Mouse (Mus musculus) hindbrain, embryonic 10.5 days (tissue): ENCODE measurements around the gene Cd33. TPM values are rescaled to one million over a fixed set of nuclear protein-coding genes. Genes with fewer than 3 reads are reported as not detected.

Experiments
- DNase-seq: peaks from one replicate; pipeline ENCODE4 v3.0.0-alpha.2; 2017; ENCODE audit warnings: low spot score
- H3K27ac ChIP-seq: fragments of 300-500 bp; sonication (generic); 2 replicates; pipeline ENCODE4 v1.5.1; 2016; ENCODE audit warnings: mild to moderate bottlenecking, moderate library complexity
- H3K27me3 ChIP-seq: fragments of 300-500 bp; sonication (generic); 2 replicates; pipeline ENCODE4 v1.6.1; 2016; ENCODE audit warnings: mild to moderate bottlenecking; ENCODE audit not compliant: poor library complexity, insufficient read depth, severe bottlenecking
- H3K36me3 ChIP-seq: fragments of 300-500 bp; sonication (generic); 2 replicates; pipeline ENCODE4 v1.6.1; 2016; ENCODE audit warnings: mild to moderate bottlenecking, moderate library complexity
- H3K4me1 ChIP-seq: fragments of 300-500 bp; sonication (generic); replicated peaks from 2 replicates; pipeline ENCODE4 v1.6.1; 2016; ENCODE audit warnings: mild to moderate bottlenecking
- H3K4me3 ChIP-seq: fragments of 300-500 bp; sonication (generic); 2 replicates; pipeline ENCODE4 v1.5.1; 2016; ENCODE audit warnings: mild to moderate bottlenecking, moderate library complexity
- H3K9me3 ChIP-seq: fragments of 300-500 bp; sonication (generic); 2 replicates; pipeline ENCODE4 v1.6.1; 2016; ENCODE audit warnings: mild to moderate bottlenecking, moderate library complexity
- WGBS: fragments of 180-500 bp; shearing (Covaris S2); methylation state at CpG from one replicate; pipeline ENCODE4 v1.1.7; 2016; 5-methylcytosine and 5-hydroxymethylcytosine counted together
- polyA plus RNA-seq: library from polyadenylated mRNA; unstranded; fragments of >200 nt; fragmentation: Nextera tagmentation; extraction: Ambion mirVana; gene quantifications from 2 replicates; pipeline ENCODE4 v1.2.1, GENCODE M21; 2016

The Cd33 gene
- polyA plus RNA-seq, 1 experiment from 2014 or later = 0.61 TPM

- WGBS = 83% methylated on average over 4 of the region's 4 CpGs
- H3K4me1 ChIP-seq = no peaks in the 10 kb centered on the region
These were observed 4.0 kb upstream of the Cd33 start for GRCm38 (mm10) chr7:43548206-43548605.

GRCm38 (mm10) chr7:43547666-43548065 is 3.4 kb upstream of the Cd33 start:
- 32% methylated on average over 5 of the region's 5 CpGs for WGBS
- no peak for DNase-seq
- Histone ChIP-seq H3K4me3 (no peak overlapping the region), H3K27ac (no peak overlapping the region), H3K27me3 (no peaks in the 10 kb centered on the region), H3K36me3 (no peaks in the 10 kb centered on the region), H3K4me1 (no peaks in the 10 kb centered on the region), H3K9me3 (no peaks in the 10 kb centered on the region)

More at GRCm38 (mm10) chr7:43548206-43548605, 4.0 kb upstream of the Cd33 start:
- no peak for DNase-seq
- no peak overlapping the region for H3K27ac ChIP-seq
- no peaks in the 10 kb centered on the region for H3K36me3 ChIP-seq
- H3K4me3 ChIP-seq = no peak overlapping the region
- no peaks in the 10 kb centered on the region for H3K9me3 ChIP-seq
- no peaks in the 10 kb centered on the region for H3K27me3 ChIP-seq

- Histone ChIP-seq H3K4me3 (no peak overlapping the region), H3K27me3 (no peaks in the 10 kb centered on the region), H3K36me3 (no peaks in the 10 kb centered on the region), H3K27ac (no peak overlapping the region), H3K9me3 (no peaks in the 10 kb centered on the region), H3K4me1 (no peaks in the 10 kb centered on the region)
- DNase-seq = no peak
- 69% methylated on average over 7 of the region's 7 CpGs for WGBS
These were observed 1.7 kb upstream of the Cd33 start for GRCm38 (mm10) chr7:43545656-43546545.

- no peak for DNase-seq
- H3K27ac ChIP-seq = no peak overlapping the region
- H3K27me3 ChIP-seq = no peaks in the 10 kb centered on the region
- WGBS = 72% methylated on average over 4 of the region's 4 CpGs
- no peaks in the 10 kb centered on the region for H3K9me3 ChIP-seq
- H3K4me3 ChIP-seq = no peak overlapping the region
- H3K4me1 ChIP-seq = no peaks in the 10 kb centered on the region
- no peaks in the 10 kb centered on the region for H3K36me3 ChIP-seq
These were observed 5.7 kb downstream of the Cd33 start for GRCm38 (mm10) chr7:43538524-43538923.

DNA sequence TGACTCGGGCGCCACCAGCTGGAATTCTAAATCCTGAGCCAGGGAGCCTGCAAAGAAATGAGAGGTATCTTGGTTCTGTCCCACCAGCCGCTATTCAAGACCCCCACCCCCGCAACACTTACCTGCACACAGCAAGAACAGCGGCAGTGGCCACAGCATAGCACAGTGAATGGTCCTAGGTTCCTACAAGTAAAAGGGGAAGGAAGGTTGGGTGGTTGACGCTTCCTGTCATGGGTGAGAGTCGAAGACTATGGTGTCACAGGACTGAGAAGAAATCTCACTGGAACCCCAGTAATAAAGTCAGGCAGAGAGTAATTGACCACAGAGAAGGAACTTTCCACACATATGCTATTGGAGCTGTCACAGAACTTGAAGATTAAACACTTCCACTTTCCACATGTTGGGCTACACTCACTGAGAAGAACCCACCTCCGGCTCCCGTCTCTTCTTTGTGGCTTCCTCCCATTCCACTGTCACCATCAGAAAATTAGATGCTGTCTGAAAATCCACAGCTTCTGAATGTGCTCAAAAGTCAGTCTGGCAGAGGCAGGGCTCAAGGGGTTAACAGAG is 11.2 kb downstream of the Cd33 start:
- no peaks in the 10 kb centered on the region for H3K9me3 ChIP-seq
- no peak for DNase-seq
- no peaks in the 10 kb centered on the region for H3K4me1 ChIP-seq
- H3K36me3 ChIP-seq = no peaks in the 10 kb centered on the region
- no peak overlapping the region for H3K4me3 ChIP-seq
- no peak overlapping the region for H3K27ac ChIP-seq
- WGBS = 89% methylated on average over 9 of the region's 9 CpGs
- H3K27me3 ChIP-seq = no peaks in the 10 kb centered on the region

DNA sequence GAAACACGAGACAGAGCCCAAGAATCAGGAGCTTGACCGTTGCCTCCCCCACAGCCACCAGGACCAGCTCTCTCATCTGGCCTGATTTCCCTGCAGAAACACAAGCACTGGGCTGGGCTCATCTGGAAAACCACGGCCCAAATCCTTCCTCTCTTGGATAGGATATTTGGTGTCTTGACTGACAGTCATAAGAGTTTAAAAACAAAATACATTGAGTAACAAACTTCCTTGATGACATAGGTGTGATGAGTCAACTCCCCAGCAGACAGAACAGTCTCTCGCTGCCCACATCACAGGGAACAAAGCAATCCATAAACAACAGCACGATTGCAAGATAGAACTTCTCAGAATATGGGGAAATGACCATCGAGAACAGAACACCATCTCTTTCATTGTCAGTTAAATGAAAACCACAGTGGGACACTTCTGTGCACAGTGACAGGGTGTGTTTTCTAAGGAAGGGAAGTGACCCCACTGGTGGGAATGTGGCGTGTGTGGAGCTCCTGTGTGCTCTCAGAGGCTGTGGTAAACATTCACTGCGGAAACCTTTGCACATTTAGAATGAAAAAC is 13.9 kb downstream of the Cd33 start:
- no peak overlapping the region for H3K4me3 ChIP-seq
- 77% methylated on average over 8 of the region's 8 CpGs for WGBS
- H3K27ac ChIP-seq = no peak overlapping the region
- H3K27me3 ChIP-seq = no peaks in the 10 kb centered on the region
- H3K36me3 ChIP-seq = no peaks in the 10 kb centered on the region
- DNase-seq = no peak
- no peaks in the 10 kb centered on the region for H3K4me1 ChIP-seq
- H3K9me3 ChIP-seq = no peaks in the 10 kb centered on the region

DNA sequence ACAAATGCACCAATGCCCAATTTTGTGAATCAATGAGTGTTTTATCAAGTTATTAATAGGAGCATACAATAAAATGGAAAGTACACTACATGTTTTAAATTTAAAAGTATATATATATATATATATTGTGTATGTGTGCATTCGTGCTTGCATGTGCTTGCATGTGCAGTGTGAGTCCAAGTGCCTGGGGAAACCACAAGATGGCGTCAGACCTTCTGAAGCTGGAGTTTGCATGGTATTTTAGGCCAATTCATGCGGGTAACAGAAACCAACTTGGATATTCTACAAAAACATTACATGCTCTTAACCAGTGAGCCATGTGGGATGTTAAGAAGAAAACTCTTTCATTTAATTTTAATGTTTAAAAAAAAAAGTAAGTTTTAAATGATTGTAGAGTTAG is 18.9 kb downstream of the Cd33 start:
- H3K4me3 ChIP-seq = no peak overlapping the region
- 57% methylated on average over 3 of the region's 3 CpGs for WGBS
- DNase-seq = no peak

GRCm38 (mm10) chr7:43522776-43523175 is 21.5 kb downstream of the Cd33 start:
- 81% methylated on average over 2 of the region's 2 CpGs for WGBS
- Histone ChIP-seq H3K4me1 (no peaks in the 10 kb centered on the region), H3K36me3 (no peaks in the 10 kb centered on the region), H3K9me3 (no peaks in the 10 kb centered on the region), H3K27ac (no peak overlapping the region), H3K27me3 (no peaks in the 10 kb centered on the region), H3K4me3 (no peak overlapping the region)
- no peak for DNase-seq

More for the DNA sequence above, 18.9 kb downstream of the Cd33 start:
- Histone ChIP-seq H3K36me3 (no peaks in the 10 kb centered on the region), H3K27ac (no peak overlapping the region), H3K4me1 (no peaks in the 10 kb centered on the region), H3K27me3 (no peaks in the 10 kb centered on the region), H3K9me3 (no peaks in the 10 kb centered on the region)

DNA sequence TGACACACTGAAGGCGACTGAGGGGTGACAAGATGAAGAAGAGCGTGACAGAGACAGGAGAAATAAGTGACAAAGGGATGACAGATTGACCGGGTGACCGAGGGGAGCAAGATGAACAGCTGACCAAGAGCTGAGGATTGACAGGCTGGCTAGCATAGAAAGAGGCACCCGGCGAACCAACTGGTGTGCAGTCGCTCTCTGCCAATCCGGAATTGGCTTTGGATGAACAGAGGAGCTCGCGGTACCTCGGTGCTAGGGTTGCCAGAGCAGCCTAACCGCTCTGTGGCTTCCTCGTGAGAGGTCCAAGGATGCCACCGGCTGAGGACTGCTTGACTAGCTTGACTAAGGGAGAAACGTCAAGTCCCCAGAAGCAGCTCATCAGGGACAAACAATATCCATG is 25.9 kb downstream of the Cd33 start:
- Histone ChIP-seq H3K9me3 (no peaks in the 10 kb centered on the region), H3K36me3 (no peaks in the 10 kb centered on the region), H3K4me1 (no peaks in the 10 kb centered on the region), H3K4me3 (no peak overlapping the region), H3K27me3 (no peaks in the 10 kb centered on the region), H3K27ac (no peak overlapping the region)
- no peak for DNase-seq
- WGBS = 87% methylated on average over 15 of the region's 15 CpGs

DNA sequence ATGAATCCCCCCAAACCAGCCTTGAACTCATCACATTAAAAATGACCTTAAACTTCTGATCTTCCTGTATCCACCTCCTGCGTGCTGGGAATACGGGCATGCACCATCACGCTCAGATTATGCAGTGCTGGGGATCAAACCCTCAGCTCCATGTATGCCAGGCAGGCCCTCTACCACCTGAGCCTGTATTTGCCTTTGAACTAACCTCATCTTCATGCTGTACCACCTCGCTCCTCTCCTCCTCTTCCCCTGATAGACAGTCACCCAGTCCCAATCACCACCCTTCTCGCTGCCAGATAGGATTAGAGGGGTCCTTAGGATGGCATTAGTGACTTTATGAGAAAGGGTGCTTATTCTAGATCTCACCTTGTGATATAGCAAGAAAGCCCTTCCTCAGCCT is 29.2 kb downstream of the Cd33 start:
- Histone ChIP-seq H3K9me3 (no peaks in the 10 kb centered on the region), H3K4me3 (no peak overlapping the region), H3K36me3 (no peaks in the 10 kb centered on the region), H3K27ac (no peak overlapping the region), H3K4me1 (no peaks in the 10 kb centered on the region), H3K27me3 (no peaks in the 10 kb centered on the region)
- no peak for DNase-seq
- 87% methylated on average over 5 of the region's 5 CpGs for WGBS

DNA sequence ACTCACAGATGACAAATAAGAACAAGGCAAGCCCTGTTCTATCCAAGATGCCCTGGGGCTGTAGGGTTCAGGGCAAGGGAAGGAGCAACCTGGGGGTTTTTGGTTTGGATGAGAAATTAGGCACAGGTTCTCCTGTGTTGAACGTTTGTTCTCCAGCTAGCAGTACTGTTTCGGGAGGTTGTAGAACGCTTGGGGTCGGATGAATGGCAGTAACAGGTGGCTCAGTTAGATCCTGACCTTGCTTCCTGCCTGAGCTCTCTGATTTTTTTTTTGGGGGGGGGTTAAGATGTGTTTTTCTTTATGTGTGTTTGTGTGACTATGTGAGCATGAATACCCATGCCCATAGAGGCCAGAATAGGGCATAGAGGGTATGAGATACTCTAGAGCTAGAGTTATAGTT is 31.7 kb downstream of the Cd33 start:
- Histone ChIP-seq H3K4me3 (no peak overlapping the region), H3K27me3 (no peaks in the 10 kb centered on the region), H3K27ac (no peak overlapping the region), H3K36me3 (no peaks in the 10 kb centered on the region), H3K9me3 (no peaks in the 10 kb centered on the region), H3K4me1 (no peaks in the 10 kb centered on the region)
- no peak for DNase-seq
- 83% methylated on average over 4 of the region's 4 CpGs for WGBS

DNA sequence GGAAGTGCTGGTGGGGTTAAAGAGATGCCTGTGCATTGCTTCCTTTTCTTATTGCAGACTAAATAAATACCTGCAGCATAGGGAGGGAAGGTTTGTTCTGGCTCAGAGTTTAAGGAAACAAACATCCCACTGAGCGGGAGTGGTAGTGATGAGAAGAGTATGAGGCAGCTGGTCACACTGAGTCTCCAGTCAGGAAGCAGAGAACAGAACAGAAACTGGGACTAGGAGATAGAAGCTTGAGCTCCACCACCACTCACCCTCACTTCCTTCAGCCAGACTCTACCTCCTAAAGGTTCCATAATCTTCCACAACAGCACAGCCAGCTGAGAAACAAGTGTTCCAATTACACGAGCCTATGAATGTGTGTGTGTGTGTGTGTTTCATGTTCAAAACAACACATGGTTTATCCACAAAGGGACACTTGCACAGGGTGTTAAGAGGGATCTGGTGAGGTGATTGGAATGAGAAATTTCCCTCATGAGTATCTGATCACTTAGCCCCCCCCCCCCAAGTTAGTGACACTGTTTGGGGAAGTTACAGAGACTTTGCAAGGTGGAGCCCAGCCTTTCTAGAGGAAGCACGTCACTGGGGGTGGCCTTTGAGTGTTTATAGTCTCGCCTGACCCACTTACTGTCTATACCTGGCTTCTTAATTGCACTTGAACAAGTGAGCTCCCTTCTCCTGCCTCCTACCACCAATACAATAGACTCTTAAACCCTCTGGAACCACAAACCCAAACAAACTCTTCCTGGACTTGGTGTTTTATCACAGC is 32.3 kb downstream of the Cd33 start:
- Histone ChIP-seq H3K27ac (no peak overlapping the region), H3K4me1 (no peaks in the 10 kb centered on the region), H3K9me3 (no peaks in the 10 kb centered on the region), H3K36me3 (no peaks in the 10 kb centered on the region), H3K27me3 (no peaks in the 10 kb centered on the region), H3K4me3 (no peak overlapping the region)
- 68% methylated on average over 4 of the region's 4 CpGs for WGBS
- no peak for DNase-seq
